Mouse (Mus musculus): ENCODE measurements around the gene P4ha2.

P4ha2 gene

DNA sequence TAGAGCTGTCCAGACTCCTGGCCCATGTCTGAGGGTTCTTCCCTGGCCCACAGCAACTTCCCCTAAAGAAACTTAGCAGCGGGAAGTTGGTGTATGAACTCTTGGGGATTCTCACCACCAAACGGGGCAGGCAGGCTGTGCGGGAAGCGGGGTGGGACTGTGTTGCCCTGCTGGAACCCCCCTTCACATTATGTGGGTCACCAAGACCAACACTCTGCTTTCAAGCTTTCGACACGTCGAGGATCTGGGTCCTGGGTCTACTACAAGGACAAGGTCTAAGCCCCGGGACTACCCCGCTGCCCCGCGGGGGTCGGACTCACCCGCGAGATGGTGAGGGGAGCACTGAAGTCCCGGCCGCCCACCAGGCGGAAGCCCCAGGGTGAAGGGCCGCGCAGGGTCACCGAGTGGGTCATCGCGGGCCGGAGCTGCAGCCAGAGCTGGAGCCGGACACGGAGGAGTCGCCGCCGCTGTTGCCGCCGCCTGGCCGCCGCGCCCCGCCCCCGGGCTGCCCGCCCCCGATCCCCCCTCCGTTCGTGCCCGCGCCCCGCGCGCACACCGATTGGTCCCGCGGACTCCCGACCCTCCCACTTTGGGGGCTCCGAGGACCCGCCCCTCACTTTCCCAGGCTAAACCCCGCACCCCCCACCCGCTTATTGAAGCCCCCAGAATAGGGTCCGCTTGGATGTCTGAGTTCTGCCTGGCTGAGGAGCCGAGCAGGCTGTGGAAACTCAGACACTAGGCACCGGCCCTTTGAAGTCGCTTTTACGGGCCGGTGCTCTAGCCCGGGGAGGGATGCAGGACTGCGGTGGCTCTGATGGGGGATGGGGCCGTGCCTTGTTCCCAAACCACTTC lies 31.1 kb upstream of the P4ha2 start, which contains the start of gene Pdlim4:
Gene Pdlim4 (minus strand): TSS at position 495 of the 852 bp plus-strand sequence.
- peak; percentile 45 to 55 for DNase-seq

DNA sequence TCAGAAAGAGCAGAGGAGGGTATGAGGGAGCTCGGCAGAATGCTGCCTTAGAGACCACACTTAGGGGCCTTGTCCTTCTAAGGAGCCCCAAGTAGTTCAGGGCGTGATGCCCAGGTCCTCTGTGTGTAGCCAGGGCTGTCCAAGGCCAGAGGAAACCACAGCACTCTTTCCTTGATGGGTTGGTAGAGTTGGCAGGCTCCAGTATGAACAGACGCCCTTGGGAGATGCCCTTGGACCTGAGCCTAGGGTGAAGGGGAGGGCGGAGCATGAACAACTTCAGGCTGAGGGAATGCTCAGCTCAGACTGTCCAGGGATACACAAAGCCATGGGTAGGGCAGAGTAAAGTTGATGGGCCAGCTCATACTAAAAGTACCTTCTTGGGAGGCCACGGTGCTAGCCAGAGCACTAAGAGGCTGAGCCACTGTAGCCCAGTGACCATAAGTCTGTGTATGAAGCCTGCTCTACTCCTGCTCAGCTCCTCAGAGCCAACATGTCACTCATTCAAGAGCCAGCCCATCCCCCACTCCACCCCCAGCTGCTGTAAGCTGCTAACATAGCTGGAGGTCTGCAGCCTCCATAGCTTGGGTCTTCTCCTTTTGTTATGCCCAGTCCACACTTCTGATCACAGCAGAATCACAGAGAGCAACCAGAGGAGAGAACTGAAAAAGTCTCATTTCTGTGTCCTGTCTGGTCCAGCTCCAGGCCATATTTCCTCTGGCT lies 28.0 kb upstream of the P4ha2 start:
- no peak for DNase-seq

DNA sequence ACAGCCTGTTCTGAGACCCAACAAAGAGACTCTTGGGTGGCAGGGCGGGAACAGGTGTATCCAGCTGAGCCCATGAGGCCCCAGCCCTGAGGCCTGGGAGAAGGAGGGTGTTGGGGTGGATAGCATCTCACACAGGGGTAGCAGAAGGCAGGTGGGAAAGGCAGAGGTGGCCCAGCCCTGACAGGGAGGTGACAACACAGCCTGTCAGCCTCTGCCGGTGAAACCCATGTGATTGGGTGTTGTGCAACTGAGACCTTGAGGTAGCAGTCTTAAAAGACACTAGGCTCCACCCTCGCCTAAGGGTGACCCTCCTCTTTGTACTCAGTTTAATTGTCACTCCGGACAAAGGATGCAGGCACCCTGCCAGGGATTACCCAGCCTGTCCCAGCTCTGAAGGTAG lies 26.6 kb upstream of the P4ha2 start:
- DNase-seq = no peak

DNA sequence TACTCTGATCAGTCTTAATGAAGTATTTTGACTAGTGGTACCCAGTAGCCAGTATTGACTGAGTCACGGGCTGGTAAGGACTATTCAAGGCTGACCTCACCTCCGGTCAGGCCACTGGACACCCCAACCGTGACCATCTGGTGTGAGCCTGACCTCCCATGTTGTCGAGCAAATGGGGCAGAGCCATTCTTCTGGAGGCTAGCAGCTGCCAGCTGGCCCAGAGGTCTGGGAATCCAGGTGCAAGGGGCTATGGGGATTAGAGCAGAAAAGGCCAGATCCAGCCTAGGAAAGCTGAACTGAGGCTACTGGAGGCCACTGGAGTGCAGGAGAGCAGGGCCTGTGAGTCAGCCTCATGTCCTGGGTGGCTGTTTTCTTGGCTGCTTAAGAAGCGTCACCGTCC lies 24.5 kb upstream of the P4ha2 start:
- DNase-seq = no peak

DNA sequence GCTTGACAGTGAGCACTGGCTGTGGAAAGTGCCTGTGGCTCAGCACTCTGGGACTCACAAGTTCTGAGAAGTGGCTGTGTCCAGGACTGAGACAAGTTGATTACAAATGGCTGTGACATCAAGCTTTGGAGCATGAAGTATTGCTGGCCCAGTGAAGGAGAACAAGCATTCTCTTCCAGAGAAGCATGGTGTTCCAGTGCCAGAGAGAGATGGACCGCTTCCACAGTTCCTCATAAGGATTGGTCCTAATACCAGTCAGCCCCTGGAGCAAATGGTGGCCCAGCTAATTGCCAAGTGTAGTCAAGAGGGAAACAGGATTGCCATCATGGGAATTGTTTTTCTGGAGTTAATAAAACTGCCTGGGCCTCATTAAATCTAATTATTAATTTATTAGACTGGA lies 23.8 kb upstream of the P4ha2 start:
- DNase-seq = no peak

DNA sequence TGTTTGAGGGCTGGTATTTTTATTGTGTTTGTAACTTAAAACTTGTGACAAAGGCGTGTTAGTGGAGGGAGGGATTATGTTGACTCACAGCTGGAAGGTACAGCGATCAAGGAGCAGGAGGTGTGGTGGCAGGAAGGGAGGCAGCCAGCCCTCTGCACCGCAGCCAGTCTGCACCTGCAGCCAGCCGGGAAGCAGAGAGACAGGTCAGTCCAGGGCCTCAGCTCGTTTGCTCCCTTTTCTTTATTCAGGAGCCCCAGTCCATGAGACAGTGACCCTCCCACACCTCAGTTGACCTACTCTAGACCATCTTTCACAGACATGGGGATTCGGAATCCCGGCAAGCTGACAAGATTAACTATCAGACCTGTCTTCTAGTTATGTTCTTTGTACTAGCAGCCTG lies 19.5 kb upstream of the P4ha2 start:
- DNase-seq = peak in 1 of 2 experiments; percentile 18

DNA sequence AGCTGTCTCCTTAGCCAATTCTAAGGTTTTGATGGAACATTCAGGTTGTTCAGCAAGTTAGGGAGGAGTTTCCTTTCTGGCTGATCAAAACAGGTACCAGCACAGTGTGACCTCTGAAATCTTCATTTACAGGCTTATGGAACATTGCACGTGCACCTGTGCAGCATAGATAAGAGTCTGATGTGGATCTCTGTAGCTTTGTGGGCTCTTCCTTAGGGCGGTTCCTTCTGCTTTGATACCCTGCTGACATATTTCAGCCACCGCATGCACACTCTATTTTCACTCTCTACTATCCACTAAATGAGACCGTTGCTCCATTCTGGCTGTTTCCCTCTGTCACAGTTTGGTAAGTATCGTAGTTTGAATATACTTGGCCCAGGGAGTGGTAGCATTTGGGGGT lies 17.2 kb upstream of the P4ha2 start:
- DNase-seq = no peak

DNA sequence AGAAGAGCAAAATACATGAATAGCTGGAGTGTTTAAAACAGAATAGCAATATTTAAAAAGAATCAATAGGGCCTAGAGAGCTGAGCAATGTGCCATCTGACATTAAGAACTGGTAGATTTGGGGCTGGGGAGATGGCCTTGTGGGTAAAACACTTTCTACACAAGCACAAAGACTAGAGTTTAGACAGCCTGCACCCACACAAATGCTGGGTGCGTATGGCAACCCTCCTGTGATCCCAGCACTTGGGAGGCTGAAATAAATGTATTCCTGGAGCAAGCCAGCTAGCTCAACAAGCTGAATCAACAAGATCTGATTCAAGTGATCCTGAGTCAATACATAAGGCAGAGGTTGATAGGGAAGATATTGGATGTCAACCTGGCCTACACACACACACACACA lies 14.9 kb upstream of the P4ha2 start:
- DNase-seq = no peak

DNA sequence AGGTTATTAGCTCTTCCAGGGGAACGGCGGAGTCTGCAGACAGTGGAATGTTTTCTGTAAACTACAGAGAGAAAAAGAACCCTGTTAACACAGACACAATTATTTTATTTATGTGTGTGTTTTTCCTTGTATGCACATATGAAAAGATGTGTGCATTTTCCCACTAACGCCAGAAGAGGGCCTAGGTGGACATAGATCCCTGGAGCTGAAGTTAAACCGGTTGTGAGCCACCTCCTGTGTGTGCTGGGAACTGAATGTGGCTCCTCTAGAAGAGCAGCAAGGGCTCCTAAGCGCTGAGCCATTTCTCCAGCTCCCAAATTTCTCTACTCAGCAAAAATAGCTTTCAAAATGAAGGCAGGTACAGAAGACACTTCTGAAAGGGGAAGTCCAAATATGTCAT lies 14.1 kb upstream of the P4ha2 start:
- DNase-seq = no peak

DNA sequence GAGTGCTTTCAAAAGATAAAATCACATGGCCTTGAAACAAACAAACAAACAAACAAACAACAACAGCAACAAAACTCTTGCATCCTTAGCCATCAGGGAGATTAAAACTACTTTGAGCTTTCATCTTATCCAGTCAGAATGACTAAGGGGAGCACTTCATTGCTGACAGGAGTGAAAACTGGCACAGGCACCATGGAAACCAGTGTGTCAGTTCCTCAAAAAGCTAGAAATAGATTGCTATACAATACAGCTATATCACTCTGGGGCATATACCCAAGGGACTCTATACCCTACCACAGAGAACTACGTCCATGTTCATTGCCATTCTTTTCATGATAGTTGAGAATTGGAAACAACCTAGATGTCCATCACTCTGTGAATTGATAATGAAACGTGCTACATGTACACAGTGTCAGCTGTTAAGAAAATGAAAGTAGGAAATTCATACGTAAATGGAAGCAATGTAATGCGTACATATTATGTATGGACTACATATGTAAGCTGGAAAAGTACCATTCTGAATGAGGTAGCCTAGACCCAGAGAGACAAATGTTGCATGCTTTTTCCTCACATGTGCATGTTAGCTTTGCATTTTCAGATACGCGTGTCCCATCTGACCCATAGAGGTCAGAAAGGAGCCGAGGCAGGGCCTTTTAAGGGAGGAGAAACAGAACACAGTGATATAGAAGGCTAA lies 11.5 kb upstream of the P4ha2 start:
- no peak for DNase-seq

DNA sequence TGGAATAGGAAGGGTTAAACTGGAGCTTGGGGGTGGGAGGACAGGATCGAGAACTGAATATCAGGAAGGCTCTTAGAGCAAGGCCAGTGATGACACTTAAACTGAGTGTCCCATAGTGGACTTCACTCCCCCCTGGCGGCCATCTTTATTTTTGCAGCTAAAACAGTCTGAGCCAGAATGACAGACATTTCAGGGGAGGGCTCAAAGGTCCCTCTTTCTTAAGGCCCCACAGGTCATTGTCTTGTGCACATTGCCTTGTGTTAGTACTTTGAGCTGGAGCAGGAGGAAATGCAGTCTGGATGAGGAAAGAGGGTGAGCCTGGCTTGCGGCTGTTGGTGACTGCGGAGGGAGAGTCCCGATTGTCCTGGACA lies 11.0 kb upstream of the P4ha2 start:
- DNase-seq = peak; percentile 38 to 84

DNA sequence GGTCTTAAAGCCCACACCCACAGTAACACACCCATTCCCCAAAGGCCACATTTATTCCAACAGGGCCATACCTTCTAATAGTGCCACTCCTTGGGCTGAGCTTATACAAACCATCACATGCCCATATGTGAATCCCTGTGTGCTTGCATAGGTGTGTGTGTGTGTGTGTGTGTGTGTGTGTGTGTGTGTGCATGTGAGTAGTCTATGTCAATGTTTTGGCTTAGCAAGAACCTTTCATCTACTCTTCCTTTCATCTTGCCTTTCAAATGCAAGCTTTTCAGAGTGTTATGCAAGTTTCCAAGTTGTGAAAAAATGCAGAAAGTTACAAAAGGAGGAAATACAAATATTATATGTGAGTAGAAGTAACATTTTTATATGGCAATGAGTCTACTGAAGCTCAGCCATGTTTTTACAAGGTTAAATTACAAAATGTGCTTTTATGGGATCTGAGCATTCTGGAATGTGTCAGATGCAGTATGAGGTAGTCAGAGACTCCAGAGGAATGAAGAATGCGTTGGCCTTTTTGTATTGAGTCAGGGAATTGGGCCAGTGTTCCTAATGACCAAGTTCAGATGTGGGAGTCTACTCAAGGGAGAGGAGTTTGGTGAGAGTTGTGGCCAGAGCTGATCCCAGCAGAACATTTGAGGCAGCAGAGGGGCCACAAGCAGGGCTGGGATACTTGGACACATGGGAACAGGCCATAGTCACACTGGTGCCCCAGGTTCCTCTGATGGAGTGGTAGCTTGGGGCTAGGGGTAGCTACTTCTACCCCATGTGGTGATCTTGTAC lies 9.6 kb upstream of the P4ha2 start:
- no peak for DNase-seq

DNA sequence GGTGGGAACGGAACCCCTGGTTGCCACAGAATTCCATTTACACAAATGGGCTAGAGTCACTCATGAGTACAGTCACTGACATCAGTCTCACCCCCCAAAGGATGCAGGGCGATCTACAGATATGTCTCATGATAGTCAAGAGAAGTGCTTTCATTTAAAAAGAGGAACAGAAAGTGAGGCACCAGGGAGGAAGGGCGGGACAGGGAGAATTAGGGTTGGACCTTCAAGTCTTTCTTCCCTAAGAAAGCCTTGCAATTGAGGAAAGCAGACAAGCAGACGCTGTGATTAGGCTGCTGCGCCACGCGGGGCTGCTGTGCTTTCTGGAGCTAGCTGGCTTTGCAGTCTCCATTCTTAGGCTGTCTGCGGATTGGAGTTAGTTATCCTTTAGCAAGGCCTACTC lies 8.2 kb upstream of the P4ha2 start:
- peak in 1 of 2 experiments; percentile 33 for DNase-seq

DNA sequence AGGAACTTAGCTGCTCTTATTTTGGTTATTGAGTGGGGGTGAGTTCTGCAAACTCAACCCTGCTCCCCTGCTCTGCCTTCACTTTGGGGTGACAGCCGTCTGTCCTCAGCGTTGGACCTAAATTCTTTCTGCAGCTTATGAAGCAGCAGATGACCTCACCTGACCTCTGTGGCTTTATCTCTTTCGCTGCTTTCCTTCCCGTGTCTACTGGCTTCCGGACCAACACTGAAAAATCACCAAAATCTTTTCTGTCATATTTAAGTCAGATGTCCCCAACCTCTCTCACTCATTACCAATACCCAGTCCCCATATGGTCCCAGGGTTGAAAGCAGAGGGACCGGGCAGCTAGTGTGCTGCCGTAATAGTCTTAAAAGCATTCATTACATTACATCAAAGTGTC lies 7.7 kb upstream of the P4ha2 start:
- no peak for DNase-seq

DNA sequence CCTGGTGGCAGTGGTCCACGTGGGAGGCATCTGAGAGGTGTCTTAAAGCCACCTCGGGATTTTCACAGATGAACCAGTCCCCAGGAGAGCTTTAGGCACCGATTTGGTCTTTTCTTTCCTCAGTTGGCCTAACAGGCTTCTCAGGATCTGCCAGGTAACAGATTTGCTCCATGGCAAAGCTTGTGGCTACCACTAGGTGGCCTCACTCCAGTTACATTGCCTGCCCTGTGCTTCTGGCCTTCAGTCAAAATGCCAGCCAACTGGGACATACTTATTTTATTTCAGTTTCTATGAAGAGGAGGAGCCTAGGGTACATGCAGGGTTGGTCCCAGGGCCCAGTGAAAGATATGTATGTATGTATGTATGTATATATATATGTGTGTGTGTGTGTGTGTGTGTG lies 6.9 kb upstream of the P4ha2 start:
- peak; percentile 49 to 64 for DNase-seq

DNA sequence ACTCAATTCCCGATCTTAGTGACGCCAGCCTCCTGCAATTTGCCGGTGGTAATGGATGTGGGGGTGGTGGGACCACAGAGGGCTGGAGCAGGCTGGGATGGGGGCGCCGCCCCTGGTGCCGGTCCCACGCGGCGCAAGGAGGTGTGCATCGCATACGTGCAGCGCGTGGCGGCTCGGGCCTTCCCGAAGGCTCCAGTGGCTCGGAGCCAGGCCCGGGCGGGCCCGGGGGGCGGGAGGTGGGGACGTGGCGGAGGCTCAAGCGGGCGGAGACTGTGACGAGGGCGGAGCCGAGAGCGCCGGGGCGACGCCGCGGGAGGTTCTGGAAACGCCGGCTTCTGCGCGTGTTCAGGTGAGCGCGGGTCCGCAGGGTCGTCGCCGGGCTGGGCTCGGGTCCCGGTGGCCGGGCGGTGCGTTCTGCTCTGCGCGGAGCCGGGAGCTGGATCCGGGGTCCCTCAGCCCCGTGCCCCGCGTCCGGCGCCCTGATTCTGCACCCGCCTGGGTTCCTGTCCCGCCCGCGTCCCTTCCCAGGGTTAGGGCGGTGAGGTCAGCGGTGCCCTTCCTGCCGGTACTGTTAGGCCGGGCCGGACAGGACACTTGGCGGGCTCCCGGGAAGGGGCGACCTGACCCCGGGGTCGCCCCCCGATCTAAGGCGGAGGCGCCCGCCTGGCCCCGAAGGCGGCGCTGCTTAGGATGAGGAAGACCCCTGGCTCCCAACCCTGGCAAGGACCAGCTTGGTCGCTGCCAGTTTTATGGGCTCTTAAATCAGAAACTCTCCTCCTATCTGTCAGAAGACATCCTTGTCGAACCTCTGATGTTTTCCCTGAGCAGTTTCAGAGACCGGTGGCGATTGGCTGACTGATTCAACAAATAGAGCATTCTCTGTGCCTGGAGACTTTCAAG lies 1.0 kb downstream of the P4ha2 start:
- peak; percentile 80 to 81 for DNase-seq

DNA sequence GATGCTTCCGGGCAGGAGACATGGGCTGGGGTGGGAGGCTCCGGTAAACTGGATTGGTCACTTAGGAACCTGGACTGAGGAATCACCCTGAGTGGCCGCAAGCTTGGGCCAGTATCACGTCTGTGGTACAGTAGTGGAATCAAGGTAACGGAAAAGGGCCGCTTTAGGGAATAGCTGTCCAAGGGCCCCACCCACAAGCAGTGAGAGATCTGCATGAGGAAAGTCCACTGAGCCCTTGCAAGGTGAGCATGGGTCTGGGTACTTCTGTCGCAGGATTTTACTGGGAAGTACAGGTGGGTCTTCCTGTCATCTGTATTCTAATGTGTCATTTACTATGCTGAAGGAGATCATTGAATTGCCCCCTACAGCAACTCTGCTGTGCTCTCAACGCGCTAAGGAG lies 1.8 kb downstream of the P4ha2 start:
- no peak for DNase-seq

DNA sequence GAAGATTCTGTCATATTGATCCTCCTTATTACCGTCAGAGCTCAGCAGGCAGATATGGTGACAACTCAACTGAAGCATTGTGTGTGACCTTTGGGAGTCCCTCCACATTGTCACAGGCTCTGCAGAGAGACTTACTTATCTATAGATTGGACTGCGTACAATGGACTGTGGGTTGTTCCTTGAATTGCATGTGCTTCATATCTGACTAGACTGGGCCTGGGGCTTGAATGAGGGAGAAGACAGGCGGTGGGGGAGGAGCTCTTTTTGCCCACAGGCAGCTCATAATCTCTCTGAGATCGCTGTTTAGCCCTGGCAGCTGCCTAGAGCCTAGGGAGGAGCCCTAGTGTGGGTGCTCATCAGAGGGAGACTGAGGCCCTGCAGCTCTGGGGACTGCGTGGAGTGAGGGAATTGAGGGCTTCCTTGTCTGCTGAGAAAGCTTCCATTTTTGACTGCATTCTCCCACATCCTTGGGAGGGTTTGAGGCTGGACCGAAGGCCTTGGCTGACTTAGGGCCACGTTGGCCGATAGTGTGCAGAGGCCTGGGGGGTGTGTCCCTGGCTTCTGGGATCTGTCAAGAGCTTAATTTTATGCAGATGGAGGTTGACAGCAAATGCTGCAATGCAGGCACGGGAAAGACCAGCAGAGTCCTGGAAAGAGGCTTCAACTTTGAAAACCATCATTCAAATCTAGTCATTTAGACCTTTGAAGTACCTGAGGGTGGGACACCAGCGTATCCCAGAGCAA lies 3.0 kb downstream of the P4ha2 start:
- peak in 1 of 2 experiments; percentile 17 for DNase-seq

DNA sequence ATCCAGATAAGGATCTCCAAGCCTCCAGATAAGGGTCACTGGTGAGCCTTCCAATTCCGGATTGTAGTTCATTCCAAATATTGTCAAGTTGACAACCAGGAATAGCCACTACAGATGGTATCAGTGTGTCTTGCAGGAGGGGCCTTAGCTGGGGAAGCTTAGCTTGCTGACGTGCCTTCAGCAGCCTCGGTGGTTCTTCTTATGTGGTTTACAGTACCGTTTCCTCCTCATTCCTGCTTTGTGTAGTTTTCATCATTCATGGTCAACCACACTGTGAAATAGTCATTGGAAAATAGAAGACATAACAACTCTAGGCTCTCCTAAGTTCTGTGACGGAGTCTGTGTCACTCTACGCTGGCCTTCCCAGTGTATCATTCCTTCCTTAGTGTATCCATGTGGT lies 5.1 kb downstream of the P4ha2 start:
- DNase-seq = no peak

DNA sequence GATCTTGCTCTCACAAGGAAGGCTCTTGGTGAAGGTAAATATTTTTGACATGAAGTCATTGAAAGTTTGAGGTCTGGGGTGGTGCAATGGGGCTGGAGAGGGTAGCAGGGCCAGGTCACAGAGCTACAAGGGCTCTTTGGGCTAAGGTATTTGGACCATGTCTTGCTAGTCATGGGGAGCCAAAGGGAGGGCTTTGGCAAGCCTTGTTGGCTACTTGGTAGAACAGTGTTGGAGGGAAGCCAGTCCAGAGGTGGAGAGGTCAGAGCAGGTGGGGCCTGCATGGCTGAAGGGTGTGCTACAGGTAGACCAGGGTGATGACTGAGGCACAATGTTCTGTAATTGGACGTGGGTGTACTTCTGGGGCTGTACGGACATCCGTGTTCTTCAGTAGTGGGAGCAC lies 6.8 kb downstream of the P4ha2 start:
- DNase-seq = peak; percentile 61 to 76

DNA sequence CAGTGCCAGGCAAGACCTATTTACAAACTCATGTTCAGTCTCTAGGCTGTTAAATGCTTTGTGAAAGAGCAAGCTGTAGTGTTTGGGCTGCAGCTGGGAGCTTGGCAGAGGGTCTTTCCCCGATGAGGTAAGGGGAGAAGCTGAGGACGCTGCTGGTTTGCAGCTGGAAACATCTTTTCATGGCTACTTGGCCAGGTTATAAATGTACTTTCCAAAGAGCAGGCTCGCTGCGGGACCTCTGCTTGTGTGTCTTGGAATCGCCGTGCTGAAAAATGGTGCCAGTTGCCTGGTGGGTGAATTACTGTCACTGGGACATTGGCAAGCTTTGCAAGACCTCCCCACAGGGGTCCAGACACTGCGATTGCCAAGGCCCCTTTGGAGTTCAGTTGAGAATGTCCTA lies 7.3 kb downstream of the P4ha2 start:
- DNase-seq = peak in 1 of 2 experiments; percentile 32

Measured in lung, postnatal 4 days (tissue).